13 mouse cellular contexts compared by ENCODE assay signal in the genomic region with DNA sequence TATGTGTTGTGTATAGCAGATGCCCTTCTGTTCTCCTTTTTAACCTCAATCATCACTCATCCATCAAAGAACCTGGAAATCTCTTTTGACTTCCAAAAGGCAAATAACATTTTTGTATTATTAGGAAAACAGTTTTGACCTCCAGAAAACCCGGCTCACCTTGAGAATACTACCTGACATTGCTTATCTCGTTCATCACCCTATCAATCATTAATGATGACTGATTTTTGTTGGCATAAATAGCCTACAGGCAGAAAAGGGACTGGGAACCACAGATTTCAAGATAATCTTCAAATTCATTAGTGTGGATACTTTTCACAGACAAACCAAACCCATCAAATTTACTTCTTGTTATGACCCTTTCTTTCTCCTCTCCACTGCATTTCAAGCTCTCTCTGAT. TPM values are rescaled to one million over a fixed set of nuclear protein-coding genes. Genes with fewer than 3 reads are reported as not detected.
DNase-seq lines count a peak whose midpoint lies in the region; ATAC-seq and TF ChIP-seq lines count a peak whose summit lies in the region.
"Had no signal": no experiment of that assay in that cellular context is flagged by ENCODE, and none has a peak within 500 bp of the region (broad histone marks: within the 10 kb centered on the region; RNA-seq: fewer than 3 reads in every experiment).

No protein-coding gene starts in this region.

- peaks cover 5% of the 10 kb centered on the region; the same call in 1 of the 2 replicates for H3K36me3 ChIP-seq in kidney, embryonic 15.5 days
- H3K36me3 ChIP-seq in forebrain, embryonic 16.5 days (ENCODE audit: control insufficient read depth, insufficient read depth), result no peaks in the 10 kb centered on the region
- H3K36me3 ChIP-seq in liver, embryonic 11.5 days (ENCODE audit: control insufficient read depth, insufficient read depth, low read length), result 0 out of 2 replicates have a peak, but pooled peaks cover 3% of the 10 kb centered on the region
- H3K36me3 ChIP-seq in midbrain, postnatal 0 days (ENCODE audit: insufficient read depth, low read length), result no peaks in the 10 kb centered on the region
- H3K36me3 ChIP-seq: limb, embryonic 15.5 days had no signal

- no peak overlapping the region for H3K9ac ChIP-seq in kidney, embryonic 15.5 days
- no peak overlapping the region for H3K9ac ChIP-seq in forebrain, embryonic 16.5 days (replicated peaks; ENCODE audit: low read depth, low read length)
- no peak overlapping the region for H3K9ac ChIP-seq in liver, embryonic 11.5 days (ENCODE audit: low read depth, low read length)
- no peak overlapping the region for H3K9ac ChIP-seq in midbrain, postnatal 0 days (replicated peaks; ENCODE audit: low read length, poor library complexity, severe bottlenecking)
- H3K9ac ChIP-seq: limb, embryonic 15.5 days had no signal

- no peak for DNase-seq in kidney, adult 11 months
- no peak for DNase-seq in liver, embryonic 11.5 days (ENCODE audit: low spot score)
- DNase-seq in midbrain, postnatal 0 days (ENCODE audit: low spot score), result no peak
- DNase-seq in adrenal gland, postnatal 4 days (ENCODE audit: low spot score in 2 of 2), result no peak
- DNase-seq in layer of hippocampus, adult 9-10 months (ENCODE audit: low spot score), result no peak
- DNase-seq: heart, postnatal 36 days; layer of hippocampus, adult 9-11 months; thymus, postnatal 36 days had no signal

- H3K9me3 ChIP-seq in kidney, embryonic 15.5 days (replicated peaks), result no peaks in the 10 kb centered on the region
- H3K9me3 ChIP-seq in forebrain, embryonic 16.5 days (ENCODE audit: control insufficient read depth, low read length), result no peaks in the 10 kb centered on the region
- no peaks in the 10 kb centered on the region for H3K9me3 ChIP-seq in liver, embryonic 11.5 days (ENCODE audit: control insufficient read depth, low read length)
- no peaks in the 10 kb centered on the region for H3K9me3 ChIP-seq in midbrain, postnatal 0 days (ENCODE audit: low read length)
- H3K9me3 ChIP-seq: limb, embryonic 15.5 days had no signal

- no peak for ATAC-seq in kidney, embryonic 15.5 days (replicated peaks; ENCODE audit: low FRiP score)
- ATAC-seq in forebrain, embryonic 16.5 days, result no peak
- no peak for ATAC-seq in liver, embryonic 11.5 days (replicated peaks; ENCODE audit: low FRiP score)
- no peak for ATAC-seq in midbrain, postnatal 0 days (ENCODE audit: low FRiP score)
- no peak for ATAC-seq in granulocyte monocyte progenitor cell, adult 5-6 weeks (replicated peaks; ENCODE audit: poor library complexity, severe bottlenecking)

- 0 out of 2 replicates have a peak overlapping the region, but pooled peaks have one; percentile 28 for H3K4me2 ChIP-seq in kidney, embryonic 15.5 days
- peak overlapping the region; percentile 41 for H3K4me2 ChIP-seq in forebrain, embryonic 16.5 days (ENCODE audit: low read length)
- H3K4me2 ChIP-seq in liver, embryonic 11.5 days, result peak overlapping the region; percentile 94
- peak overlapping the region; percentile 67 for H3K4me2 ChIP-seq in midbrain, postnatal 0 days (ENCODE audit: low read depth, low read length, poor library complexity, severe bottlenecking)
- H3K4me2 ChIP-seq: limb, embryonic 15.5 days had no signal

- H3K4me1 ChIP-seq in kidney, embryonic 15.5 days, result peaks cover 34% of the 10 kb centered on the region
- H3K4me1 ChIP-seq in forebrain, embryonic 16.5 days (replicated peaks; ENCODE audit: control insufficient read depth, insufficient read depth, low read length), result peaks cover 30% of the 10 kb centered on the region
- H3K4me1 ChIP-seq in liver, embryonic 11.5 days (replicated peaks; ENCODE audit: control insufficient read depth, insufficient read depth, low read length), result peaks cover 8% of the 10 kb centered on the region
- H3K4me1 ChIP-seq in midbrain, postnatal 0 days (ENCODE audit: insufficient read depth, low read length), result peaks cover 9% of the 10 kb centered on the region; the same call in 1 of the 2 replicates

- H3K4me3 ChIP-seq in kidney, embryonic 15.5 days (replicated peaks), result 0 out of 2 replicates have a peak overlapping the region, but pooled peaks have one; percentile 1
- H3K4me3 ChIP-seq in forebrain, embryonic 16.5 days (replicated peaks; ENCODE audit: low read length), result peak overlapping the region; percentile 14; the same call in 1 of the 2 replicates
- no peak overlapping the region for H3K4me3 ChIP-seq in liver, embryonic 11.5 days (ENCODE audit: low read depth, low read length)
- peak overlapping the region; percentile 99 for H3K4me3 ChIP-seq in midbrain, postnatal 0 days (ENCODE audit: low read depth, low read length)
- H3K4me3 ChIP-seq: limb, embryonic 15.5 days had no signal

- H3K27ac ChIP-seq in kidney, embryonic 15.5 days, result peak overlapping the region; percentile 63; the same call in 1 of the 2 replicates
- no peak overlapping the region for H3K27ac ChIP-seq in forebrain, embryonic 16.5 days (ENCODE audit: low read length)
- H3K27ac ChIP-seq in liver, embryonic 11.5 days (ENCODE audit: low read depth, low read length), result no peak overlapping the region
- no peak overlapping the region for H3K27ac ChIP-seq in midbrain, postnatal 0 days (ENCODE audit: low read depth, low read length)
- H3K27ac ChIP-seq: limb, embryonic 15.5 days had no signal

- no peaks in the 10 kb centered on the region for H3K27me3 ChIP-seq in kidney, embryonic 15.5 days
- no peaks in the 10 kb centered on the region for H3K27me3 ChIP-seq in forebrain, embryonic 16.5 days (replicated peaks; ENCODE audit: control insufficient read depth, insufficient read depth, low read length)
- no peaks in the 10 kb centered on the region for H3K27me3 ChIP-seq in liver, embryonic 11.5 days (replicated peaks; ENCODE audit: control insufficient read depth, insufficient read depth, low read length)
- H3K27me3 ChIP-seq in midbrain, postnatal 0 days (ENCODE audit: insufficient read depth, low read length), result no peaks in the 10 kb centered on the region
- H3K27me3 ChIP-seq: limb, embryonic 15.5 days had no signal

- TF ChIP-seq CTCF in midbrain, postnatal 0 days (IDR thresholded peaks at IDR 0.05), result no peak

- WGBS in kidney, embryonic 15.5 days, result 73% methylated on average over 2 of the region's 2 CpGs
- 80% methylated on average over 2 of the region's 2 CpGs for WGBS in forebrain, embryonic 16.5 days
- 73% methylated on average over 2 of the region's 2 CpGs for WGBS in liver, embryonic 11.5 days
- 75% methylated on average over 2 of the region's 2 CpGs for WGBS in midbrain, postnatal 0 days

RNA-seq across cellular contexts. Expression of gene Gm10642, which starts 2.2 kb away (rescaled TPM):
- 0.10 and 0.57 TPM in 2 replicates for polyA plus RNA-seq in kidney, embryonic 15.5 days (2015; fragmentation: Nextera tagmentation; extraction: Ambion mirVana)
- polyA plus RNA-seq in forebrain, embryonic 16.5 days (2015; fragmentation: Nextera tagmentation; extraction: Ambion mirVana), result 0.17 and 0.37 TPM in 2 replicates
- polyA plus RNA-seq in liver, embryonic 11.5 days (2014; fragmentation: Nextera tagmentation; extraction: Ambion mirVana), result 0.48 and 0.65 TPM in 2 replicates
- total RNA-seq in midbrain, postnatal 0 days (2014; rRNA removed), result 0.47 and 1.4 TPM in 2 replicates
- 1.3 and 1.4 TPM in 2 replicates for polyA plus RNA-seq in midbrain, postnatal 0 days (2015; fragmentation: Nextera tagmentation; extraction: Ambion mirVana)
- total RNA-seq in adrenal gland, postnatal 4 days (2021), result under 1 TPM; 0.48 to 0.76 TPM
- not detected in 2 replicates for total RNA-seq in granulocyte monocyte progenitor cell, adult 5-6 weeks (2014; fragmentation: Nextera tagmentation)
- 0.26 TPM in 1 of 2 replicates, not detected in the other for total RNA-seq in granulocyte monocyte progenitor cell, adult 5-6 weeks (2017)
- total RNA-seq: gastrocnemius, adult 18-20 months had no signal

RNA-seq across cellular contexts. Expression of gene Mindy2, which starts 3.1 kb away (rescaled TPM):
- 10.2 and 11.4 TPM in 2 replicates for polyA plus RNA-seq in kidney, embryonic 15.5 days (2015; fragmentation: Nextera tagmentation; extraction: Ambion mirVana)
- 13.6 and 14.7 TPM in 2 replicates for polyA plus RNA-seq in forebrain, embryonic 16.5 days (2015; fragmentation: Nextera tagmentation; extraction: Ambion mirVana)
- 11.4 and 13.4 TPM in 2 replicates for polyA plus RNA-seq in liver, embryonic 11.5 days (2014; fragmentation: Nextera tagmentation; extraction: Ambion mirVana)
- 44.1 and 51.6 TPM in 2 replicates for total RNA-seq in midbrain, postnatal 0 days (2014; rRNA removed)
- 17.5 and 19.9 TPM in 2 replicates for polyA plus RNA-seq in midbrain, postnatal 0 days (2015; fragmentation: Nextera tagmentation; extraction: Ambion mirVana)
- 10 to 100 TPM; 17.8 to 19.0 TPM for total RNA-seq in adrenal gland, postnatal 4 days (2021)
- total RNA-seq in granulocyte monocyte progenitor cell, adult 5-6 weeks (2014; fragmentation: Nextera tagmentation), result 11.8 and 12.5 TPM in 2 replicates
- total RNA-seq in granulocyte monocyte progenitor cell, adult 5-6 weeks (2017), result 9.0 and 10.1 TPM in 2 replicates

RNA-seq across cellular contexts. Expression of gene Adam10, which starts 24.9 kb away (rescaled TPM):
- 88.3 and 92.2 TPM in 2 replicates for polyA plus RNA-seq in kidney, embryonic 15.5 days (2015; fragmentation: Nextera tagmentation; extraction: Ambion mirVana)
- 60.0 and 71.9 TPM in 2 replicates for polyA plus RNA-seq in forebrain, embryonic 16.5 days (2015; fragmentation: Nextera tagmentation; extraction: Ambion mirVana)
- polyA plus RNA-seq in liver, embryonic 11.5 days (2014; fragmentation: Nextera tagmentation; extraction: Ambion mirVana), result 74.2 and 82.2 TPM in 2 replicates
- total RNA-seq in midbrain, postnatal 0 days (2014; rRNA removed), result 17.2 and 27.5 TPM in 2 replicates
- polyA plus RNA-seq in midbrain, postnatal 0 days (2015; fragmentation: Nextera tagmentation; extraction: Ambion mirVana), result 37.3 and 39.6 TPM in 2 replicates
- 10 to 100 TPM; 63.8 to 74.9 TPM for total RNA-seq in adrenal gland, postnatal 4 days (2021)
- total RNA-seq in granulocyte monocyte progenitor cell, adult 5-6 weeks (2014; fragmentation: Nextera tagmentation), result 61.0 and 70.7 TPM in 2 replicates
- 46.5 and 47.8 TPM in 2 replicates for total RNA-seq in granulocyte monocyte progenitor cell, adult 5-6 weeks (2017)

Comparison
In these comparisons a context has a peak if more than half of its experiments do, and no peak if none do; other contexts are left out.
1. H3K4me2 ChIP-seq: peak in every context shown above with its lines; median percentile 94 in liver, embryonic 11.5 days; 67 in midbrain, postnatal 0 days; 41 in forebrain, embryonic 16.5 days; 28 in kidney, embryonic 15.5 days.